ENCODE assay signal across 8 mouse cellular contexts in genomic region chr13:26154701-26155471, GRCm38 (mm10).
DNase-seq lines count a peak whose midpoint lies in the region; ATAC-seq lines count a peak whose summit lies in the region.

No protein-coding gene starts in this region.

- no peaks in the 10 kb centered on the region for H3K27me3 ChIP-seq in heart, embryonic 10.5 days (ENCODE audit: insufficient read depth, poor library complexity, severe bottlenecking)
- H3K27me3 ChIP-seq in embryonic facial prominence, embryonic 12.5 days, result no peaks in the 10 kb centered on the region
- H3K27me3 ChIP-seq in hindbrain, embryonic 10.5 days (ENCODE audit: insufficient read depth, poor library complexity, severe bottlenecking), result peaks cover 8% of the 10 kb centered on the region; the same call in 1 of the 2 replicates
- H3K27me3 ChIP-seq in neural tube, embryonic 14.5 days (ENCODE audit: control insufficient read depth, insufficient read depth, low read length), result no peaks in the 10 kb centered on the region

- peak overlapping the region; percentile 36; the same call in 1 of the 2 replicates for H3K27ac ChIP-seq in heart, embryonic 10.5 days
- peak overlapping the region; percentile 46; the same call in 1 of the 2 replicates for H3K27ac ChIP-seq in embryonic facial prominence, embryonic 12.5 days
- peak overlapping the region; percentile 82 for H3K27ac ChIP-seq in hindbrain, embryonic 10.5 days
- H3K27ac ChIP-seq in neural tube, embryonic 14.5 days (ENCODE audit: low read depth, low read length), result 0 out of 2 replicates have a peak overlapping the region, but pooled peaks have one; percentile 16

- H3K4me1 ChIP-seq in heart, embryonic 10.5 days, result peaks cover 15% of the 10 kb centered on the region; the same call in 1 of the 2 replicates
- H3K4me1 ChIP-seq in embryonic facial prominence, embryonic 12.5 days, result peaks cover 10% of the 10 kb centered on the region; the same call in 1 of the 2 replicates
- peaks cover 47% of the 10 kb centered on the region for H3K4me1 ChIP-seq in hindbrain, embryonic 10.5 days (replicated peaks)
- H3K4me1 ChIP-seq in neural tube, embryonic 14.5 days (ENCODE audit: control insufficient read depth, insufficient read depth, low read length), result no peaks in the 10 kb centered on the region

- no peak overlapping the region for H3K9ac ChIP-seq in embryonic facial prominence, embryonic 12.5 days
- H3K9ac ChIP-seq in neural tube, embryonic 14.5 days (replicated peaks; ENCODE audit: low read depth, low read length), result no peak overlapping the region

- H3K4me3 ChIP-seq in heart, embryonic 10.5 days, result no peak overlapping the region
- H3K4me3 ChIP-seq in embryonic facial prominence, embryonic 12.5 days, result no peak overlapping the region
- H3K4me3 ChIP-seq in hindbrain, embryonic 10.5 days, result no peak overlapping the region
- no peak overlapping the region for H3K4me3 ChIP-seq in neural tube, embryonic 14.5 days (ENCODE audit: low read depth, low read length)

- H3K9me3 ChIP-seq in heart, embryonic 10.5 days, result no peaks in the 10 kb centered on the region
- no peaks in the 10 kb centered on the region for H3K9me3 ChIP-seq in embryonic facial prominence, embryonic 12.5 days
- H3K9me3 ChIP-seq in hindbrain, embryonic 10.5 days, result no peaks in the 10 kb centered on the region
- no peaks in the 10 kb centered on the region for H3K9me3 ChIP-seq in neural tube, embryonic 14.5 days (ENCODE audit: control insufficient read depth, low read length)

- 44% methylated on average over 12 of the region's 12 CpGs for WGBS in heart, embryonic 10.5 days
- 37% methylated on average over 12 of the region's 12 CpGs for WGBS in embryonic facial prominence, embryonic 12.5 days
- WGBS in hindbrain, embryonic 10.5 days, result 19% methylated on average over 12 of the region's 12 CpGs
- 13% methylated on average over 12 of the region's 12 CpGs for WGBS in neural tube, embryonic 14.5 days

- ATAC-seq in embryonic facial prominence, embryonic 12.5 days (ENCODE audit: insufficient number of reproducible peaks, insufficient read depth, low FRiP score, low TSS enrichment), result peak; percentile 96
- peak; percentile 98 for ATAC-seq in neural tube, embryonic 14.5 days (ENCODE audit: low read depth)

- no peaks in the 10 kb centered on the region for H3K36me3 ChIP-seq in heart, embryonic 10.5 days
- no peaks in the 10 kb centered on the region for H3K36me3 ChIP-seq in embryonic facial prominence, embryonic 12.5 days
- H3K36me3 ChIP-seq in hindbrain, embryonic 10.5 days, result no peaks in the 10 kb centered on the region
- no peaks in the 10 kb centered on the region for H3K36me3 ChIP-seq in neural tube, embryonic 14.5 days (ENCODE audit: control insufficient read depth, insufficient read depth, low read length)

- H3K4me2 ChIP-seq in embryonic facial prominence, embryonic 12.5 days (replicated peaks), result no peak overlapping the region
- H3K4me2 ChIP-seq in neural tube, embryonic 14.5 days (ENCODE audit: low read depth, low read length), result no peak overlapping the region

- peak; percentile 76 for DNase-seq in heart, embryonic 10.5 days (ENCODE audit: low spot score)
- DNase-seq in heart, adult 9 months (ENCODE audit: low spot score in 2 of 2), result no peak
- DNase-seq in hindbrain, embryonic 10.5 days (ENCODE audit: low spot score), result peak; percentile 88
- DNase-seq in left cerebral cortex, adult 9 months (ENCODE audit: low spot score in 2 of 2), result peak; percentile 33 to 74
- no peak for DNase-seq in natural killer cell, adult 2 months (ENCODE audit: low spot score in 2 of 2)
- DNase-seq in T-cell, adult 2 months (ENCODE audit: low spot score), result no peak

Comparison
In these comparisons a context has a peak if more than half of its experiments do, and no peak if none do; other contexts are left out.
1. DNase-seq: peak in heart, embryonic 10.5 days (single experiment), hindbrain, embryonic 10.5 days (single experiment) and left cerebral cortex, adult 9 months (2 of 2); none in heart, adult 9 months (0 of 2), natural killer cell, adult 2 months (0 of 2) and T-cell, adult 2 months (single experiment).
2. H3K27ac ChIP-seq: peak in every context shown above with its lines; median percentile 82 in hindbrain, embryonic 10.5 days; 46 in embryonic facial prominence, embryonic 12.5 days; 36 in heart, embryonic 10.5 days; 16 in neural tube, embryonic 14.5 days.